Mouse (Mus musculus) left cerebral cortex, postnatal 4 days (tissue): ENCODE measurements around the gene Olig2. TPM values are rescaled to one million over a fixed set of nuclear protein-coding genes. Genes with fewer than 3 reads are reported as not detected.

Source experiments
- DNase-seq: peaks from one replicate; pipeline ENCODE4 v3.0.0-alpha.2; 2022
- intact Hi-C: fragments of 180-260 bp; cut with DNase I; formaldehyde crosslinking; loops from one replicate; pipeline ENCODE4 v1.15.1; 2025
- total RNA-seq, 2 experiments: library from RNA; stranded (reverse); gene quantifications; 2 replicates each; pipeline ENCODE4 v1.2.3; 2021

Olig2 gene
- 10 to 100 TPM; 30.9 to 34.9 TPM for total RNA-seq

DNA sequence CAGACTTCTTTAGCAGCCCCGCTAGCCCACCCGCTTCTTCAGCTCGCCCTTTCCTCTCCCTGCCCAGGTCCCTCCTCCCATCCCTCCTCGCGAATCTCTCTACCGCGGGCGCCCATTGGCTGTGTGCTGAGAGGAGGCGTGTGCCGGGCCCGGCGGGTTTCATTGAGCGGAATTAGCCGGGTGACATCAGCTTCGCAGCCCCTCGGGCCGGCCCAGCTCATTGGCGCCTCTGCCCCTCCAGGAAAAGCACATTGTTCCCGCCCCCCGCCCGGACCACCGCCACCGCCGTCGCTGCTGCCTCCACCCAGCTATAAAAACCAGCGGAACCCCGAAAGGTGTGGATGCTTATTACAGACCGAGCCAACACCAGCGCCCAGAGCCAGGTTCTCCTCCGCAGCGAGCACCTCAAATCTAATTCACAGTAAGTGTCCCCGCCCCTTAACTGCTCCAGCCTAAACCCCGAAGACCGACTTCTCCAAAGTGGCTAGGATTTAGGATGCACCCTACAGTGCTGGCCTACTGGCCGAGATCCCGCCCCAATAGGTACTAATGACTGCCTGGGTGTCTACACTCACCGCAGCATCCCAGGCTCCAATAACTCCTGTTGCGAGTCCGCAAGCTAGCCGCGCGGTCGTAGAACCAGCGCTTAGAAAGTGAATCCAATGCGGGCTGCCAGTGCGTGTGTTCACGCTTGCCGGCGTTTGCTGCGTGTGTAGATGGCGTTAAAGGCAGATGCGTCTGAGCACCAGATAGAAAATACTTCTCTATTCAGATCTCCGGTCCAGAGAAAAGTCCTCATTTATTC lies at the start of gene Olig2:
Olig2 (plus strand) TSS at position 225 of the 805 bp plus-strand sequence.
- intact Hi-C loops: no loop called here
- peak; percentile 69 for DNase-seq

- DNase-seq: no peak
- intact Hi-C loops: no loop called here
These were observed 49.4 kb upstream of the Olig2 start for GRCm38 (mm10) chr16:91175892-91176291.

GRCm38 (mm10) chr16:91187046-91187445 lies 38.2 kb upstream of the Olig2 start:
- DNase-seq: no peak
- intact Hi-C loops: no loop called here

DNA sequence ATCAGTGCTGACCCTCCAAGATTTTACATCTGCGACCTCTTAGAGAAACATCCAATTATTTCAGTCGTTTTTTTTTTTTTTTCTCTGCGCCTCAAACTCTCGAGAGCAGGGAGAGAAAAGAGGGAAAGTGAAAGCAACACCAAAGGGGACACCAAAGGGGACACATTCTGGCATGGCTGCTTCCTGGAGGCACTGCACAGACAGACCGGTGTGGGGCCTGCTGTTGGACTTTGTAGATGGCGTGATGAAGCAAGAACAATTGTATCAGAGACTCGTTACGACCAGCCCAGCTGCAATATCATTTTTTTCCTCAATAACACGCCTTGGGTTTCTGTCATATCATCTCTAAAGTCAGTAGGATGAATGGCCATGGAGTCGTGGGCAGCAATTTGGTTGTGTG lies 37.6 kb upstream of the Olig2 start:
- intact Hi-C loops: no loop called here
- DNase-seq: no peak

- no peak for DNase-seq
- intact Hi-C loops: no loop called here
These were observed 37.0 kb upstream of the Olig2 start for GRCm38 (mm10) chr16:91188304-91188703.

- intact Hi-C loops: no loop called here
- peak; percentile 50 for DNase-seq
These were observed 34.0 kb upstream of the Olig2 start for GRCm38 (mm10) chr16:91191233-91191632.

GRCm38 (mm10) chr16:91191663-91192237 lies 33.5 kb upstream of the Olig2 start:
- intact Hi-C loops: no loop called here

GRCm38 (mm10) chr16:91192672-91193354 lies 32.4 kb upstream of the Olig2 start:
- no peak for DNase-seq
- intact Hi-C loops: no loop called here

More at GRCm38 (mm10) chr16:91191663-91192237, 33.5 kb upstream of the Olig2 start:
- peak; percentile 67 for DNase-seq

- no peak for DNase-seq
- intact Hi-C loops: no loop called here
These were observed 25.4 kb upstream of the Olig2 start for GRCm38 (mm10) chr16:91199815-91200214.

- DNase-seq: peak; percentile 51
- intact Hi-C loops: no loop called here
These were observed 22.3 kb upstream of the Olig2 start for GRCm38 (mm10) chr16:91202989-91203388.

GRCm38 (mm10) chr16:91206371-91206770 lies 18.9 kb upstream of the Olig2 start:
- DNase-seq: no peak
- intact Hi-C loops: no loop called here

DNA sequence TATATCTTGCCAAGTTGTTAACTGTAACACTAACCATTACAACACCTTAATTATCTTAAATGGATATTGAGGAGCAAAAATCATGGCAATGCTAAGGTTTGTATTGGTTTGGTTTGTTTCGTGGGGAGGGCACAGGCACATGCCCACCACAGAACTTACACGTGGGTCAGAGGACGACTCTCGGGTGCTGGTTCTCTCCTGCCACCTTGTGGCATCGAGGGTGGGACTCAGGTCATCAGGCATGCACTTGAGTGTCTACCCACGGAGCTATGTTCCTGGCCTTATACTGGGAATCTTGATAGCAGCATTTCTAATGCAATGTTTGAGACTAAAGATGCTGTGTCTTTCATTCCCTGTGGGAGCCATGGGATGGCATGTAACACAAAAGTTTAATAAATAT lies 8.2 kb upstream of the Olig2 start:
- intact Hi-C loops: no loop called here
- no peak for DNase-seq

GRCm38 (mm10) chr16:91217948-91218347 lies 7.3 kb upstream of the Olig2 start:
- DNase-seq: no peak
- intact Hi-C loops: no loop called here

- intact Hi-C loops: no loop called here
- no peak for DNase-seq
These were observed 6.0 kb upstream of the Olig2 start for GRCm38 (mm10) chr16:91219246-91219645.

- intact Hi-C loops: loop anchor here (5.0 kb wide), 1 partner anchor 140 kb away; no protein-coding TSS in a partner anchor
- peak; percentile 53 for DNase-seq
These were observed 3.0 kb upstream of the Olig2 start for GRCm38 (mm10) chr16:91222171-91222642.

- intact Hi-C loops: loop anchor here (5.0 kb wide), 1 partner anchor 140 kb away; no protein-coding TSS in a partner anchor
- DNase-seq: no peak
These were observed 2.5 kb upstream of the Olig2 start for GRCm38 (mm10) chr16:91222643-91223271.

GRCm38 (mm10) chr16:91223327-91224067 lies 1.8 kb upstream of the Olig2 start:
- intact Hi-C loops: loop anchor here (5.0 kb wide), 1 partner anchor 141 kb away; no protein-coding TSS in a partner anchor
- no peak for DNase-seq

DNA sequence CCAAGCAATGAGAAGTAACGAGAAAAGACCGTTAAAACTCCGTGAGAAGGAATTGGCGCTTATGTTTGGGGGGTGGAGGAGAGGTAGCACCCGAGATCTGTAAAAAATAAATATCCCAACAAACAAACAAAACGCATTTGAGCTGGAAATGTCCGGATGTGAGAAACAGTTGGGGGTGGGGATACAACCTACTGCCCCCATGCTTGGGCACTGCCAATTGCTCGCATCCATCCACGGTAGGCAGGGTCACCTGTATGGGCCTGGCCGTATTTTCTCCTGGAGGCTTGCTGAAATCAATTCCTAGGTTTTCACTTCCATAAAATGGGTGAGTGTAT lies 1.2 kb upstream of the Olig2 start:
- no peak for DNase-seq
- intact Hi-C loops: loop anchor here (5.0 kb wide), 1 partner anchor 142 kb away; no protein-coding TSS in a partner anchor

GRCm38 (mm10) chr16:91224481-91225232 lies 600 bp upstream of the Olig2 start:
- intact Hi-C loops: loop anchor here (5.0 kb wide), 1 partner anchor 142 kb away; no protein-coding TSS in a partner anchor
- DNase-seq: peak; percentile 63
